Comparison of ENCODE assay signal across 29 mouse cellular contexts in the genomic region with DNA sequence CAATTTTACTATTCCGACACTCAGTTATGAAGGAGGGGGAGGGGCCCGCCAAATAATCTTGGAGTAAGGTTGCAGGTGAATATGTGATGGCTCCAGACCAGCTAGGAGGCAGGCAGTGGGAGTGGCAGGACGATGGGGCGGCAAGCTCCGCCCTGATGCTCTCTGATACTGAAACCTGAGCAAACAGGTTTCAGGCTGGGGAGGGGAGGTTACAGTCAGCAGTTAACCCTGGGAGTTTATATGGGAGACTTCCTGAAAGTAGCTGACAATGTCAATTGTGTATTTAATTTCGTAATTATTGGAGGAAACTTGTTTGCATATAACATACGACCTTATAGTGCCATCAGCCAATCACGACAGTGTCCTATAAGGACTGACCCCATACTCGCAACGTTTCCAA.
A peak's percentile ranks its signal among the peaks of the same experiment; 100 is the strongest.
DNase-seq lines count a peak whose midpoint lies in the region; ATAC-seq and TF ChIP-seq lines count a peak whose summit lies in the region.
"Had no signal": no experiment of that assay in that cellular context is flagged by ENCODE, and none has a peak within 500 bp of the region (broad histone marks: within the 10 kb centered on the region; RNA-seq: fewer than 3 reads in every experiment).

No protein-coding gene starts in this region.

- H3K4me1 ChIP-seq in kidney, embryonic 14.5 days (ENCODE audit: control insufficient read depth, insufficient read depth, low read length) = no peaks in the 10 kb centered on the region
- peaks cover 30% of the 10 kb centered on the region for H3K4me1 ChIP-seq in embryonic facial prominence, embryonic 10.5 days
- no peaks in the 10 kb centered on the region for H3K4me1 ChIP-seq in stomach, postnatal 0 days (replicated peaks; ENCODE audit: control insufficient read depth, insufficient read depth)
- H3K4me1 ChIP-seq: heart, embryonic 12.5 days; limb, embryonic 15.5 days; liver, embryonic 13.5 days; megakaryocyte, embryonic 14.5 days; midbrain, embryonic 13.5 days had no signal

- TF ChIP-seq EP300 in stomach, postnatal 0 days (optimal IDR thresholded peaks at IDR 0.05) = no peak

- no peaks in the 10 kb centered on the region for H3K27me3 ChIP-seq in kidney, embryonic 14.5 days (ENCODE audit: control insufficient read depth, insufficient read depth, low read length)
- no peaks in the 10 kb centered on the region for H3K27me3 ChIP-seq in embryonic facial prominence, embryonic 10.5 days (replicated peaks; ENCODE audit: low read depth, poor library complexity, severe bottlenecking)
- no peaks in the 10 kb centered on the region for H3K27me3 ChIP-seq in stomach, postnatal 0 days (ENCODE audit: control insufficient read depth, insufficient read depth, low read length)
- H3K27me3 ChIP-seq: heart, embryonic 12.5 days; hindbrain, embryonic 13.5 days; limb, embryonic 15.5 days; liver, embryonic 13.5 days; megakaryocyte, embryonic 14.5 days; midbrain, embryonic 13.5 days; Patski had no signal

- ATAC-seq in kidney, embryonic 14.5 days (ENCODE audit: low FRiP score, low TSS enrichment) = 0 out of 2 replicates have a peak, but pooled peaks have one; percentile 32
- ATAC-seq in stomach, postnatal 0 days (ENCODE audit: low FRiP score, low TSS enrichment) = peak; percentile 53
- ATAC-seq: forebrain, embryonic 14.5 days; lung, postnatal 0 days; midbrain, embryonic 13.5 days; Patski had no signal

- no peak for TF ChIP-seq CTCF in stomach, postnatal 0 days (IDR thresholded peaks at IDR 0.05; ENCODE audit: low read depth)

- no peak overlapping the region for H3K4me3 ChIP-seq in kidney, embryonic 14.5 days (ENCODE audit: low read length)
- H3K4me3 ChIP-seq in embryonic facial prominence, embryonic 10.5 days = no peak overlapping the region
- H3K4me3 ChIP-seq in stomach, postnatal 0 days (ENCODE audit: low read depth, low read length) = no peak overlapping the region
- H3K4me3 ChIP-seq: gastrocnemius, adult 2 months; heart, adult 2 months; heart, embryonic 12.5 days; hindbrain, embryonic 13.5 days; limb, embryonic 10.5 days; limb, embryonic 15.5 days; liver, embryonic 13.5 days; megakaryocyte, embryonic 14.5 days; midbrain, embryonic 13.5 days had no signal

- H3K9ac ChIP-seq in kidney, embryonic 14.5 days (ENCODE audit: low read depth, low read length) = no peak overlapping the region
- H3K9ac ChIP-seq in stomach, postnatal 0 days (ENCODE audit: low read length) = no peak overlapping the region
- H3K9ac ChIP-seq: heart, embryonic 12.5 days; hindbrain, embryonic 13.5 days; limb, embryonic 15.5 days; liver, embryonic 13.5 days; midbrain, embryonic 13.5 days had no signal

- no peak for DNase-seq in kidney, adult 18-20 months
- peak; percentile 8 to 16 for DNase-seq in kidney, postnatal 4 days
- no peak for DNase-seq in kidney, adult 8-10 months
- peak; percentile 18 for DNase-seq in embryonic facial prominence, embryonic 10.5 days (ENCODE audit: low spot score)
- DNase-seq in stomach, postnatal 0 days (ENCODE audit: low spot score) = peak; percentile 54
- no peak for DNase-seq in cerebellum, postnatal 4 days (ENCODE audit: low spot score in 2 of 2)
- DNase-seq in cerebellum, postnatal 14 days = no peak
- DNase-seq: adrenal gland, postnatal 36 days; cerebellum, adult 18-20 months; cerebellum, postnatal 10 days; gastrocnemius, adult 2 months; gastrocnemius, postnatal 36 days; heart, adult 2 months; heart, postnatal 4 days; layer of hippocampus, adult 9-11 months; liver, embryonic 13.5 days; lung, adult 18-20 months; lung, postnatal 4 days; thymus, postnatal 14 days had no signal

- H3K9me3 ChIP-seq in kidney, embryonic 14.5 days (ENCODE audit: control insufficient read depth, low read length) = no peaks in the 10 kb centered on the region
- H3K9me3 ChIP-seq in embryonic facial prominence, embryonic 10.5 days = no peaks in the 10 kb centered on the region
- H3K9me3 ChIP-seq in stomach, postnatal 0 days (ENCODE audit: control insufficient read depth, low read length) = no peaks in the 10 kb centered on the region
- H3K9me3 ChIP-seq: heart, embryonic 12.5 days; hindbrain, embryonic 13.5 days; limb, embryonic 10.5 days; limb, embryonic 15.5 days; liver, embryonic 13.5 days; midbrain, embryonic 13.5 days had no signal

- no peak overlapping the region for H3K4me2 ChIP-seq in kidney, embryonic 14.5 days (replicated peaks; ENCODE audit: low read depth, low read length)
- H3K4me2 ChIP-seq in stomach, postnatal 0 days (replicated peaks; ENCODE audit: low read depth) = no peak overlapping the region
- H3K4me2 ChIP-seq: heart, embryonic 12.5 days; hindbrain, embryonic 13.5 days; limb, embryonic 15.5 days; liver, embryonic 13.5 days; midbrain, embryonic 13.5 days had no signal

- H3K36me3 ChIP-seq in kidney, embryonic 14.5 days (ENCODE audit: control insufficient read depth, insufficient read depth, low read length) = no peaks in the 10 kb centered on the region
- no peaks in the 10 kb centered on the region for H3K36me3 ChIP-seq in embryonic facial prominence, embryonic 10.5 days (replicated peaks)
- no peaks in the 10 kb centered on the region for H3K36me3 ChIP-seq in stomach, postnatal 0 days (ENCODE audit: control insufficient read depth, insufficient read depth, low read length)
- H3K36me3 ChIP-seq: heart, embryonic 12.5 days; hindbrain, embryonic 13.5 days; limb, embryonic 10.5 days; limb, embryonic 15.5 days; liver, embryonic 13.5 days; midbrain, embryonic 13.5 days had no signal

- WGBS in kidney, embryonic 14.5 days = 45% methylated on average over 10 of the region's 10 CpGs
- WGBS in embryonic facial prominence, embryonic 10.5 days = 60% methylated on average over 10 of the region's 10 CpGs
- 50% methylated on average over 10 of the region's 10 CpGs for WGBS in stomach, postnatal 0 days

- H3K27ac ChIP-seq in kidney, embryonic 14.5 days (ENCODE audit: low read depth, low read length) = no peak overlapping the region
- H3K27ac ChIP-seq in embryonic facial prominence, embryonic 10.5 days (replicated peaks) = no peak overlapping the region
- no peak overlapping the region for H3K27ac ChIP-seq in stomach, postnatal 0 days (replicated peaks)
- H3K27ac ChIP-seq: gastrocnemius, adult 2 months; heart, adult 2 months; hindbrain, embryonic 13.5 days; limb, embryonic 10.5 days; limb, embryonic 15.5 days; liver, embryonic 13.5 days; midbrain, embryonic 13.5 days had no signal

Comparison
In these comparisons a context has a peak if more than half of its experiments do, and no peak if none do; other contexts are left out.
1. DNase-seq: peak in kidney, postnatal 4 days (2 of 2), embryonic facial prominence, embryonic 10.5 days (single experiment) and stomach, postnatal 0 days (single experiment); none in kidney, adult 18-20 months (single experiment), kidney, adult 8-10 months (0 of 2), cerebellum, postnatal 4 days (0 of 2) and cerebellum, postnatal 14 days (0 of 2).